Mouse (Mus musculus) thymus, postnatal 0 days (tissue): ENCODE data around the gene Phtf2. TPM values are rescaled to one million over a fixed set of nuclear protein-coding genes. Genes with fewer than 3 reads are reported as not detected.

Source experiments
- polyA plus RNA-seq: library from polyadenylated mRNA; unstranded; fragments of >200 nt; fragmentation: Nextera tagmentation; extraction: Ambion mirVana; gene quantifications from 2 replicates; pipeline ENCODE4 v1.2.1, GENCODE M21; 2015

The Phtf2 gene
- polyA plus RNA-seq, 1 experiment from 2014 or later, result 12.6 TPM

Other genes with a start within 250 kb of the Phtf2 start
- gene Tmem60, start 67 bp upstream of the Phtf2 start, polyA plus RNA-seq, result 65.4 and 73.8 TPM in 2 replicates
- gene Rsbn1l, start 74.3 kb upstream of the Phtf2 start, polyA plus RNA-seq, result 21.6 and 28.7 TPM in 2 replicates
- gene Ptpn12, start 173.8 kb upstream of the Phtf2 start, polyA plus RNA-seq, result 21.2 and 21.6 TPM in 2 replicates